Mouse (Mus musculus): ENCODE measurements around the gene Dpysl5.
A peak's percentile ranks its signal among the peaks of the same experiment; 100 is the strongest.

The Dpysl5 gene

GRCm38 (mm10) chr5:30824124-30824988, 113.0 kb downstream of the Dpysl5 start:
- no peak for DNase-seq (ENCODE audit: low read depth, low spot score)

- no peak for DNase-seq (ENCODE audit: low read depth, low spot score)
Observed at GRCm38 (mm10) chr5:30825166-30825565, 113.8 kb downstream of the Dpysl5 start.

- no peak for DNase-seq (ENCODE audit: low read depth, low spot score)
Observed at GRCm38 (mm10) chr5:30825821-30826220, 114.5 kb downstream of the Dpysl5 start.

GRCm38 (mm10) chr5:30833416-30833815, 122.1 kb downstream of the Dpysl5 start:
- no peak for DNase-seq (ENCODE audit: low read depth, low spot score)

GRCm38 (mm10) chr5:30839731-30840130, 128.4 kb downstream of the Dpysl5 start:
- no peak for DNase-seq (ENCODE audit: low read depth, low spot score)

- DNase-seq (ENCODE audit: low read depth, low spot score) = peak; percentile 47
Observed at GRCm38 (mm10) chr5:30841896-30842295, 130.5 kb downstream of the Dpysl5 start.
